Mouse (Mus musculus) ES-E14 (cell line): ENCODE data around the gene Erbb4.

Experiments used
- CHD2 ChIP-seq: IDR thresholded peaks from 2 replicates; pipeline ENCODE4 v1.6.1; 2014; ENCODE audit warnings: mild to moderate bottlenecking, low read depth, low read length, inconsistent platforms
- HCFC1 ChIP-seq: IDR thresholded peaks from 2 replicates; pipeline ENCODE4 v1.6.1; 2012; ENCODE audit warnings: low read length, inconsistent platforms, borderline replicate concordance; ENCODE audit not compliant: insufficient read depth

DNA sequence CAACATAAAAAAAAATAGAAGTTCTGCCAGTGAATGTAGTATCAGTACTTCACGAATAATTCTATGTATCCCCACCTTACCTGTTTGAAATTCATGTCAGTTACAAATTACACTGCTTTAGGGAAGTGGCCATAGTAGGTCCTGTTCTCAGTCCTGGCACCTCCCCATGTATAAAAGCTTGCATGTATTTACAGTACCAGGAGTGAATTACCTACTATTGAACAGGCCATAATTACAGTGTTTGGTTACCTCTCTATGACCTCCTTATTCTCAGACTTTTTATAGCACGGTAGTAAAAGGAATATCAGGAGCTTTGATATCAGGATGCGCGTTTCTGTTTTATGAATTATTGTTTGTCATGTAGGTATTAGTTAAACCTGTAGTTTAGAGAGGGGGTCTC lies 564.9 kb downstream of the Erbb4 start:
- TF ChIP-seq HCFC1 (no peak), CHD2 (no peak)
